Mouse (Mus musculus): ENCODE data around the gene Manea. TPM values are rescaled to one million over a fixed set of nuclear protein-coding genes. Genes with fewer than 3 reads are reported as not detected.
"Not testable (repeated sequence)": the region's sequence is repeated elsewhere in the genome, so short reads cannot be mapped to it uniquely, and the experiment has no call there.

Manea gene
- polyA plus RNA-seq (2015; fragmentation: Nextera tagmentation; extraction: Ambion mirVana) = 10.2 and 12.4 TPM in 2 replicates

GRCm38 (mm10) chr4:26346443-26347106 is at the start of gene Manea:
Gene Manea (minus strand): TSS chr4:26346891.
- Histone ChIP-seq H3K27me3 (no peaks in the 10 kb centered on the region), H3K27ac (peak within 1 kb of the TSS; percentile 90), H3K9me3 (no peaks in the 10 kb centered on the region), H3K36me3 (no peaks in the 10 kb centered on the region), H3K4me2 (peak within 1 kb of the TSS; percentile 65), H3K4me1 (peaks cover 4% of the 10 kb centered on the region; the same call in 1 of the 2 replicates), H3K4me3 (peak within 1 kb of the TSS; percentile 93), H3K9ac (peak within 1 kb of the TSS; percentile 82)
- WGBS = under 1% methylated on average over 52 of the region's 52 CpGs
- ATAC-seq (ENCODE audit: borderline replicate concordance, extremely low read depth, low FRiP score, low TSS enrichment) = peak; percentile 99

- H3K9me3 ChIP-seq = no peaks in the 10 kb centered on the region
- 77% methylated on average over 2 of the region's 2 CpGs for WGBS
- no peak for ATAC-seq (ENCODE audit: borderline replicate concordance, extremely low read depth, low FRiP score, low TSS enrichment)
Measured at GRCm38 (mm10) chr4:26354616-26355015, 7.9 kb upstream of the Manea start.

GRCm38 (mm10) chr4:26353643-26354231 is 7.0 kb upstream of the Manea start:
- 25% methylated on average over 2 of the region's 2 CpGs for WGBS
- H3K36me3 ChIP-seq = no peaks in the 10 kb centered on the region
- H3K27me3 ChIP-seq = no peaks in the 10 kb centered on the region
- no peaks in the 10 kb centered on the region for H3K9me3 ChIP-seq
- H3K4me2 ChIP-seq = no peak overlapping the region
- no peak for ATAC-seq (ENCODE audit: borderline replicate concordance, extremely low read depth, low FRiP score, low TSS enrichment)
- no peak overlapping the region for H3K4me3 ChIP-seq
- H3K27ac ChIP-seq = no peak overlapping the region
- H3K4me1 ChIP-seq = no peaks in the 10 kb centered on the region
- H3K9ac ChIP-seq = no peak overlapping the region

More at GRCm38 (mm10) chr4:26354616-26355015, 7.9 kb upstream of the Manea start:
- Histone ChIP-seq H3K36me3 (no peaks in the 10 kb centered on the region), H3K4me2 (no peak overlapping the region), H3K27ac (no peak overlapping the region), H3K9ac (no peak overlapping the region), H3K4me1 (no peaks in the 10 kb centered on the region), H3K27me3 (no peaks in the 10 kb centered on the region), H3K4me3 (no peak overlapping the region)

- no peaks in the 10 kb centered on the region for H3K27me3 ChIP-seq
- no peak for ATAC-seq (ENCODE audit: borderline replicate concordance, extremely low read depth, low FRiP score, low TSS enrichment)
- no peaks in the 10 kb centered on the region for H3K9me3 ChIP-seq
- no peak overlapping the region for H3K9ac ChIP-seq
- WGBS = 46% methylated on average over 2 of the region's 2 CpGs
- no peak overlapping the region for H3K4me3 ChIP-seq
- no peak overlapping the region for H3K4me2 ChIP-seq
- no peak overlapping the region for H3K27ac ChIP-seq
- no peaks in the 10 kb centered on the region for H3K36me3 ChIP-seq
- H3K4me1 ChIP-seq = peaks cover 4% of the 10 kb centered on the region; the same call in 1 of the 2 replicates
Measured at GRCm38 (mm10) chr4:26347239-26347638, 548 bp upstream of the Manea start.

- Histone ChIP-seq H3K36me3 (no peaks in the 10 kb centered on the region), H3K4me1 (peaks cover 4% of the 10 kb centered on the region; the same call in 1 of the 2 replicates), H3K9ac (peak overlapping the region; percentile 82), H3K27me3 (no peaks in the 10 kb centered on the region), H3K27ac (peak overlapping the region; percentile 90), H3K4me2 (peak overlapping the region; percentile 65), H3K4me3 (peak overlapping the region; percentile 93), H3K9me3 (no peaks in the 10 kb centered on the region)
- no peak; the same call in 1 of the 2 replicates for ATAC-seq (ENCODE audit: borderline replicate concordance, extremely low read depth, low FRiP score, low TSS enrichment)
- 2% methylated on average over 16 of the region's 16 CpGs for WGBS
Measured at GRCm38 (mm10) chr4:26345741-26346442, 799 bp downstream of the Manea start.

GRCm38 (mm10) chr4:26345080-26345479 is 1.6 kb downstream of the Manea start:
- Histone ChIP-seq H3K4me1 (peaks cover 4% of the 10 kb centered on the region; the same call in 1 of the 2 replicates), H3K4me3 (no peak overlapping the region; the same call in 1 of the 2 replicates), H3K9me3 (no peaks in the 10 kb centered on the region), H3K9ac (no peak overlapping the region), H3K36me3 (no peaks in the 10 kb centered on the region), H3K4me2 (peak overlapping the region; percentile 65; the same call in 1 of the 2 replicates), H3K27me3 (no peaks in the 10 kb centered on the region), H3K27ac (no peak overlapping the region)
- no peak for ATAC-seq (ENCODE audit: borderline replicate concordance, extremely low read depth, low FRiP score, low TSS enrichment)
- WGBS = 66% methylated on average over 3 of the region's 3 CpGs

- Histone ChIP-seq H3K27ac (no peak overlapping the region), H3K9me3 (no peaks in the 10 kb centered on the region), H3K4me1 (peaks cover 4% of the 10 kb centered on the region; the same call in 1 of the 2 replicates), H3K9ac (no peak overlapping the region), H3K36me3 (no peaks in the 10 kb centered on the region), H3K4me2 (no peak overlapping the region), H3K4me3 (no peak overlapping the region), H3K27me3 (no peaks in the 10 kb centered on the region)
- no peak for ATAC-seq (ENCODE audit: borderline replicate concordance, extremely low read depth, low FRiP score, low TSS enrichment)
Measured at GRCm38 (mm10) chr4:26342346-26342745, 4.3 kb downstream of the Manea start.

GRCm38 (mm10) chr4:26338604-26339003 is 8.1 kb downstream of the Manea start:
- Histone ChIP-seq H3K9me3 (no peaks in the 10 kb centered on the region), H3K27ac (no peak overlapping the region), H3K36me3 (no peaks in the 10 kb centered on the region), H3K27me3 (no peaks in the 10 kb centered on the region), H3K4me3 (no peak overlapping the region), H3K9ac (no peak overlapping the region), H3K4me1 (no peaks in the 10 kb centered on the region), H3K4me2 (no peak overlapping the region)
- 79% methylated on average over 5 of the region's 5 CpGs for WGBS
- no peak for ATAC-seq (ENCODE audit: borderline replicate concordance, extremely low read depth, low FRiP score, low TSS enrichment)

GRCm38 (mm10) chr4:26336563-26336962 is 10.1 kb downstream of the Manea start:
- Histone ChIP-seq H3K9me3 (no peaks in the 10 kb centered on the region), H3K36me3 (no peaks in the 10 kb centered on the region), H3K4me2 (no peak overlapping the region), H3K27me3 (no peaks in the 10 kb centered on the region), H3K4me1 (no peaks in the 10 kb centered on the region), H3K27ac (no peak overlapping the region), H3K4me3 (no peak overlapping the region), H3K9ac (no peak overlapping the region)
- WGBS = 91% methylated on average over 5 of the region's 5 CpGs
- ATAC-seq (ENCODE audit: borderline replicate concordance, extremely low read depth, low FRiP score, low TSS enrichment) = no peak

GRCm38 (mm10) chr4:26304731-26305130 is 42.0 kb downstream of the Manea start:
- WGBS = 68% methylated on average over 1 of the region's 1 CpGs

GRCm38 (mm10) chr4:26277112-26277716 is 69.5 kb downstream of the Manea start:
- H3K4me2 ChIP-seq = no peak overlapping the region
- WGBS = 29% methylated on average over 1 of the region's 1 CpGs

More at GRCm38 (mm10) chr4:26304731-26305130, 42.0 kb downstream of the Manea start:
- H3K9me3 ChIP-seq; H3K9ac ChIP-seq; ATAC-seq (ENCODE audit: borderline replicate concordance, extremely low read depth, low FRiP score, low TSS enrichment); H3K4me3 ChIP-seq; H3K27ac ChIP-seq; H3K36me3 ChIP-seq; H3K4me1 ChIP-seq; H3K4me2 ChIP-seq; H3K27me3 ChIP-seq: not testable (repeated sequence)

More at GRCm38 (mm10) chr4:26277112-26277716, 69.5 kb downstream of the Manea start:
- Histone ChIP-seq H3K27me3 (no peaks in the 10 kb centered on the region), H3K27ac (no peak overlapping the region), H3K4me3 (no peak overlapping the region), H3K36me3 (no peaks in the 10 kb centered on the region), H3K9me3 (no peaks in the 10 kb centered on the region), H3K9ac (no peak overlapping the region), H3K4me1 (no peaks in the 10 kb centered on the region)
- no peak for ATAC-seq (ENCODE audit: borderline replicate concordance, extremely low read depth, low FRiP score, low TSS enrichment)
